Mouse (Mus musculus) embryo, embryonic 11.5 days (tissue): ENCODE measurements around the gene Gm13889.

Experiments
- DNase-seq: peaks from one replicate; pipeline ENCODE4 v3.0.0-alpha.2; 2012; ENCODE audit warnings: low read depth, low spot score

The Gm13889 gene

GRCm38 (mm10) chr2:93956908-93957784 lies at the start of gene Gm13889:
Gene Gm13889, minus strand, starts transcription at chr2:93957201.
- DNase-seq: no peak

- DNase-seq: peak; percentile 71
These were observed 45.3 kb upstream of the Gm13889 start for GRCm38 (mm10) chr2:94002331-94002730.

- no peak for DNase-seq
These were observed 44.9 kb upstream of the Gm13889 start for GRCm38 (mm10) chr2:94001918-94002317.

- DNase-seq: no peak
These were observed 44.4 kb upstream of the Gm13889 start for GRCm38 (mm10) chr2:94001411-94001810.

GRCm38 (mm10) chr2:93996254-93996653 lies 39.3 kb upstream of the Gm13889 start, which contains the start of gene Gm27027:
Gene Gm27027, minus strand, starts transcription at chr2:93996354.
- no peak for DNase-seq

GRCm38 (mm10) chr2:93992810-93993209 lies 35.8 kb upstream of the Gm13889 start:
- DNase-seq: no peak

GRCm38 (mm10) chr2:93992259-93992658 lies 35.3 kb upstream of the Gm13889 start:
- no peak for DNase-seq

GRCm38 (mm10) chr2:93991336-93991735 lies 34.3 kb upstream of the Gm13889 start:
- no peak for DNase-seq

GRCm38 (mm10) chr2:93988440-93988839 lies 31.4 kb upstream of the Gm13889 start:
- DNase-seq: no peak

GRCm38 (mm10) chr2:93982457-93983235 lies 25.6 kb upstream of the Gm13889 start:
- no peak for DNase-seq

GRCm38 (mm10) chr2:93979249-93980120 lies 22.5 kb upstream of the Gm13889 start:
- DNase-seq: no peak

GRCm38 (mm10) chr2:93976436-93977252 lies 19.6 kb upstream of the Gm13889 start:
- DNase-seq: no peak

GRCm38 (mm10) chr2:93975526-93976435 lies 18.8 kb upstream of the Gm13889 start:
- DNase-seq: no peak

- DNase-seq: no peak
These were observed 18.0 kb upstream of the Gm13889 start for GRCm38 (mm10) chr2:93975041-93975440.

GRCm38 (mm10) chr2:93971647-93972046 lies 14.6 kb upstream of the Gm13889 start:
- DNase-seq: no peak

GRCm38 (mm10) chr2:93964494-93965160 lies 7.6 kb upstream of the Gm13889 start:
- no peak for DNase-seq

- DNase-seq: no peak
These were observed 6.8 kb upstream of the Gm13889 start for GRCm38 (mm10) chr2:93963802-93964201.

- no peak for DNase-seq
These were observed 4.7 kb upstream of the Gm13889 start for GRCm38 (mm10) chr2:93961716-93962115.

GRCm38 (mm10) chr2:93959346-93959745 lies 2.3 kb upstream of the Gm13889 start:
- DNase-seq: no peak
